Mouse (Mus musculus) stomach, embryonic 14.5 days (tissue): ENCODE results near the gene Macf1. TPM values are rescaled to one million over a fixed set of nuclear protein-coding genes. Genes with fewer than 3 reads are reported as not detected.

Source experiments
- ATAC-seq: fragments of 200-750 bp; cut with Nextera tagmentation; 2 replicates; pipeline ENCODE4 v1.8.0; 2017; ENCODE audit warnings: low read depth, moderate TSS enrichment; ENCODE audit not compliant: insufficient number of reproducible peaks, insufficient read depth, low FRiP score
- H3K27ac ChIP-seq: fragments of 300-500 bp; sonication (generic); 2 replicates; pipeline ENCODE4 v1.5.1; 2014; ENCODE audit warnings: mild to moderate bottlenecking, low read length, moderate library complexity, mixed read lengths
- H3K27me3 ChIP-seq: fragments of 300-500 bp; sonication (generic); 2 replicates; pipeline ENCODE4 v1.6.1; 2014; ENCODE audit warnings: low read length, control low read depth, mixed read lengths; ENCODE audit not compliant: control insufficient read depth, insufficient read depth
- H3K36me3 ChIP-seq: fragments of 300-500 bp; sonication (generic); 2 replicates; pipeline ENCODE4 v1.6.1; 2014; ENCODE audit warnings: mild to moderate bottlenecking, control low read depth, low read length, moderate library complexity, mixed read lengths; ENCODE audit not compliant: control insufficient read depth, insufficient read depth
- H3K4me1 ChIP-seq: fragments of 300-500 bp; sonication (generic); 2 replicates; pipeline ENCODE4 v1.6.1; 2014; ENCODE audit warnings: low read length, control low read depth, mixed read lengths; ENCODE audit not compliant: control insufficient read depth, insufficient read depth
- H3K4me2 ChIP-seq: fragments of 300-500 bp; sonication (generic); replicated peaks from 2 replicates; pipeline ENCODE4 v1.6.1; 2014; ENCODE audit warnings: low read depth, low read length, control low read depth
- H3K4me3 ChIP-seq: fragments of 300-500 bp; sonication (generic); 2 replicates; pipeline ENCODE4 v1.5.1; 2014; ENCODE audit warnings: low read depth, low read length, control low read depth
- H3K9ac ChIP-seq: fragments of 300-500 bp; sonication (generic); replicated peaks from 2 replicates; pipeline ENCODE4 v1.6.1; 2014; ENCODE audit warnings: low read depth, mild to moderate bottlenecking, control low read depth, low read length, moderate library complexity, mixed read lengths
- H3K9me3 ChIP-seq: fragments of 300-500 bp; sonication (generic); 2 replicates; pipeline ENCODE4 v1.6.1; 2016; ENCODE audit warnings: low read depth, low read length, control low read depth; ENCODE audit not compliant: control insufficient read depth
- WGBS: fragments of 180-500 bp; shearing (Covaris S2); extraction: QIAGEN DNeasy Blood & Tissue Kit; methylation state at CpG from one replicate; pipeline ENCODE4 v1.1.7; 2014; 5-methylcytosine and 5-hydroxymethylcytosine counted together
- polyA plus RNA-seq: library from polyadenylated mRNA; unstranded; fragments of >200 nt; fragmentation: Nextera tagmentation; extraction: Ambion mirVana; gene quantifications from 2 replicates; pipeline ENCODE4 v1.2.1, GENCODE M21; 2014

Macf1 gene
- polyA plus RNA-seq, 1 experiment from 2014 or later, result 86.9 TPM

DNA sequence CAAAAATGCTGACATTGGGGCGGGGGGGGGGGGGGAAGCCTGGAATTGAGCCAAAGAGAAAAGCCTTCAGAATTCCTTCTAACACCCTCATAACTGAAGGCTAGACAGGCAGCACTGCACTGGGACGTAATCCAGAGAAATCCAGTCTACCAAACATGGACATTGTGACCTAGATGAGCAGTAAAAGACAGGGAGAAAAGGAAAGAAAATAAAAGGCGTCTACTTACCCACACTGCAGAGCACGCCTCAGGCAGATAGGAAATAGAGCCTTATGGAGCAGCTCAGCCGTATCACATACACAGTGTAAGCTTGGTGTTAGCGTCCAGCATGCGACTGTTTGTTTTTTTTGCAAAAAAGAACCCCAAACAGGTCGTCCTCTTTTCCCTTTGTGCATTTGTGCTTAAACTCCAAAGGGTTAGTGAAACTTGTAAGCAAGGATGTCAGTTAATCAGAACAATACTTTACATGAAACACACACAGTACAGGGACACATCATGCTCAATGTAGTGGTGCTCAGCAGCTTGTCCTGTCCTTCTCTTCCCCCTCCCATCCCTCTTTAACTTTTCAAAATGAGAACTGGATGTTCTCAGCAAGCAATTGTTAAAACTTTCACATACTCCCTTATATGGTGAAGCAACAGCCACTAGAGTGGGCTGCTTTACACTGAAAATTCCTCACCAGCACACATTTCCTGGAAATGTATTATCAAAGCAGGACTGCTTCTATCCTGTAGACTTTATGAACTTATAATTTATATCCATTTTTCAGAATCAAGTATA lies 205.3 kb downstream of the Macf1 start:
- no peaks in the 10 kb centered on the region for H3K9me3 ChIP-seq
- no peak overlapping the region for H3K4me3 ChIP-seq
- no peak overlapping the region for H3K9ac ChIP-seq
- ATAC-seq, result peak; percentile 67; the same call in 1 of the 2 replicates
- peak overlapping the region; percentile 45 for H3K27ac ChIP-seq
- no peak overlapping the region for H3K4me2 ChIP-seq
- H3K27me3 ChIP-seq, result no peaks in the 10 kb centered on the region
- H3K36me3 ChIP-seq, result peaks cover 53% of the 10 kb centered on the region
- H3K4me1 ChIP-seq, result no peaks in the 10 kb centered on the region
- 53% methylated on average over 8 of the region's 8 CpGs for WGBS

DNA sequence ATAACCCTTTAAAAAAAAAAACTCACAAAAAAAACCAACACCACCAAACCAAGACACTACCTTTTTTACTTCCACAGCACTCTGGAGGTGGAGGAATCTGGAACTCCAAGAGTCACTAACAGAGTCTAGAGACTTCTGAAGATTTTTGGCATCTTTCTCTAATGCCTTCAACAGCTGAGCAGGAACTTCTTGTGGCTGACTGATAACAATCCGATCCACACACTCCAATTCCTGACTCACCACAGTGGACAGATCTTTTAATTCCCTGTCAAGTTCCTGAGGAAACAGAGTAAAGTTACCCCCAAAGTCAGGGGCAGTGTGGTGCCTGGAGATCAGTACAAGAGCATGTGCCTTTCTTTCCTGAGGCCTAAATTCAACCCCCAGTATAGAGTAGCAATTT lies 218.4 kb downstream of the Macf1 start:
- H3K9ac ChIP-seq, result no peak overlapping the region
- H3K4me3 ChIP-seq, result no peak overlapping the region
- H3K4me2 ChIP-seq, result no peak overlapping the region
- H3K27ac ChIP-seq, result no peak overlapping the region
- no peaks in the 10 kb centered on the region for H3K4me1 ChIP-seq
- H3K27me3 ChIP-seq, result no peaks in the 10 kb centered on the region
- WGBS, result 92% methylated on average over 1 of the region's 1 CpGs
- peaks cover 26% of the 10 kb centered on the region for H3K36me3 ChIP-seq
- H3K9me3 ChIP-seq, result no peaks in the 10 kb centered on the region
- ATAC-seq, result no peak

GRCm38 (mm10) chr4:123460595-123461272 lies 223.4 kb downstream of the Macf1 start:
- WGBS, result 77% methylated on average over 8 of the region's 8 CpGs
- Histone ChIP-seq H3K9ac (no peak overlapping the region), H3K36me3 (peaks cover 53% of the 10 kb centered on the region), H3K27ac (no peak overlapping the region), H3K4me3 (no peak overlapping the region), H3K4me1 (no peaks in the 10 kb centered on the region), H3K9me3 (no peaks in the 10 kb centered on the region), H3K4me2 (no peak overlapping the region), H3K27me3 (no peaks in the 10 kb centered on the region)
- no peak for ATAC-seq

DNA sequence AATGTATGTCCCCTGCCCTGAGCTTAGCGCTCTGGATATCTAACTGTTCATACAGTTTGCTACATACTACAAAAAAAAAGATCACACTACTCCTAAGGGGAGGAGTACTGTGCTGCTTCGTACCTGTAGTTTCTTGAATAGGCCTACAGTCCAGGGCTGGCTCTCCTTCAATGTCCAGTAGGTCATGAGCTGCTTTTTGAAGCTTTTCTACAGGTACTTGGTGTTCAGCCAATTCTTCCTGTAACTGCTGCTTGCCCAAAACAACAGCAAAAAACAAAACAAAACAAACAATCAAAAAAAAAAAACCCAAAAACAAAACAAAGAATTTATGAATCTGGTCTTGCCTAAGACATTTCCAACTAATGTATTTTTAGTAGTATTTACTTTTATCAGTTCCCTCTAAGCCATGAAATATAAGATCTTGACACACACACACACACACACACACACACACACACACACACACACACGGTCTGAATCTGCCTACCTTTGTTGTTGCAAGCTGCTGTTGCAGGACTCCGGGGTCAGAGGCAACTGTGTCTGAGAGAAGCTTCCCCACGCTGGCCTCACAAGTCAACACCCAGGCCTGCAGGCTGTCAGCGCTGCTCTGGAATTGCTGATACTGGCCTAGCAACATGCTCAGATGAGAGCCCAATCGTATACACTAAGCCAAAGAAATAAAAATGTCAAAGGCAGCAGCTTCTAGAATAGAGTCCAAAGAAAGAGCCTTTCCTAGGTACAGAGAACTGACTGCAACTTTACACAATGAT lies 229.1 kb downstream of the Macf1 start:
- H3K27me3 ChIP-seq, result no peaks in the 10 kb centered on the region
- no peak overlapping the region for H3K4me2 ChIP-seq
- no peaks in the 10 kb centered on the region for H3K4me1 ChIP-seq
- no peak for ATAC-seq
- no peak overlapping the region for H3K9ac ChIP-seq
- peaks cover 56% of the 10 kb centered on the region for H3K36me3 ChIP-seq
- no peaks in the 10 kb centered on the region for H3K9me3 ChIP-seq
- no peak overlapping the region for H3K27ac ChIP-seq
- WGBS, result 70% methylated on average over 7 of the region's 7 CpGs
- no peak overlapping the region for H3K4me3 ChIP-seq

DNA sequence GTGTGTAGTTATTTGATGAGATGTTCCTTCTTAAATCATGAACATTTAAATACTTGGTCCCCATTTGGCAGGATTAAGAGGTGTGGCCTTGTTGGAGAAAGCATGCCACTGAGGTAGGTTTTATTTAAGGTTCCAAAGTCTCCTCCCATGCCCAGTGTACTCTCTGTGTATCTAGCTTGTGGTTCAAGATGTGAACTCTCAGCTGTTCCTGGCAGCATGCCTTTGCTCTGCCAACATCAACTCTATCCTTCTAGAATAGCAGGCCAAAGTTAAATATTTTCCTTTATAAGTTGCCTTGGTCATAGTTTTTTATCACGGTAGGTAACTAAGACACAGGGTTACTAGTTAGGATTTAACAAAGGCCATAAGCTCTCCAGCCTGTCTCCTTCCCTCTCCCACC lies 230.4 kb downstream of the Macf1 start:
- Histone ChIP-seq H3K4me3 (no peak overlapping the region), H3K4me1 (no peaks in the 10 kb centered on the region), H3K27ac (no peak overlapping the region), H3K4me2 (no peak overlapping the region), H3K9ac (no peak overlapping the region), H3K9me3 (no peaks in the 10 kb centered on the region), H3K36me3 (peaks cover 56% of the 10 kb centered on the region), H3K27me3 (no peaks in the 10 kb centered on the region)
- WGBS, result 82% methylated on average over 1 of the region's 1 CpGs
- no peak for ATAC-seq

DNA sequence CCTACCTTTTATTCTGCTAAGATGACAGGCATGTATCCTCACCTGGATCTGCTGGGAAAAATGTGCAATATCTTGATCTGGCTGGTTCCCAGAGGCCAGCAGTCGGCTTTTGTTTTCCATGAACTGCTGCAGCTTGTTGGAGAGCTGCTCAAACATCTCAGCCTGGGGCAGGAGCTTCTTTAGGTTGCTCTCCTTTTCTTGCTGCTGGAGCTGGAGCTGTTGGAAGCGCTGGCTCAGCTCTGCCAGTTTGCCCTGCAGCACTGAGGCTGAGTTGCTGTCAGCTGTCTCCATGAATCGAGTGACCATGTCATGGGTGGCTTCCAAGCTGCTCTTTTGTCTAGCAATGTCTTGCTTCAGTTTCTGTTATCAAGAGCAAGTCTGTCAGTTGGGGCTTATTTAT lies 232.2 kb downstream of the Macf1 start:
- Histone ChIP-seq H3K36me3 (peaks cover 60% of the 10 kb centered on the region), H3K27ac (no peak overlapping the region)

DNA sequence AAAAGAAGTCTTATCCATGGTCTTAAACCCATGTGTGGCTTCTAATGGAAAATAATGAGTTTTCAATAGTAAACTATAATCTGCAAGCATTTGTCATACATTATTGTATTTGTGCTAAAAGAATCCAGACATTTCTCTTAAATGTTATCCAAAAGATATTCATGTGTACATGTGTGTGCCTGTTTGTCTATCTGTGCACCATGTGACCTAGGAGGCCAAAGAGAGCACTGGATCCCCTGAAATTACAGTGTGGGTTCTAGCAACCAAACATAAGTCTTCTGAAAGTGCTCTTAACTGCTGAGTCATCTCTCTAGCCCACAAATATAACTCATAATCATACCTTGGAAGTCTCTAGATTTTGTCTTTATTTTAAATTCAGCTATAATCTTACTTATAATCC lies 234.9 kb downstream of the Macf1 start:
- Histone ChIP-seq H3K27me3 (no peaks in the 10 kb centered on the region), H3K27ac (no peak overlapping the region), H3K4me3 (no peak overlapping the region), H3K9ac (no peak overlapping the region), H3K4me1 (no peaks in the 10 kb centered on the region), H3K4me2 (no peak overlapping the region), H3K9me3 (no peaks in the 10 kb centered on the region), H3K36me3 (peaks cover 50% of the 10 kb centered on the region)
- no peak for ATAC-seq

More for the DNA sequence above, 232.2 kb downstream of the Macf1 start:
- no peak for ATAC-seq
- WGBS, result 88% methylated on average over 3 of the region's 3 CpGs
- no peaks in the 10 kb centered on the region for H3K27me3 ChIP-seq
- H3K9ac ChIP-seq, result no peak overlapping the region
- H3K9me3 ChIP-seq, result no peaks in the 10 kb centered on the region
- no peaks in the 10 kb centered on the region for H3K4me1 ChIP-seq
- no peak overlapping the region for H3K4me2 ChIP-seq
- no peak overlapping the region for H3K4me3 ChIP-seq

DNA sequence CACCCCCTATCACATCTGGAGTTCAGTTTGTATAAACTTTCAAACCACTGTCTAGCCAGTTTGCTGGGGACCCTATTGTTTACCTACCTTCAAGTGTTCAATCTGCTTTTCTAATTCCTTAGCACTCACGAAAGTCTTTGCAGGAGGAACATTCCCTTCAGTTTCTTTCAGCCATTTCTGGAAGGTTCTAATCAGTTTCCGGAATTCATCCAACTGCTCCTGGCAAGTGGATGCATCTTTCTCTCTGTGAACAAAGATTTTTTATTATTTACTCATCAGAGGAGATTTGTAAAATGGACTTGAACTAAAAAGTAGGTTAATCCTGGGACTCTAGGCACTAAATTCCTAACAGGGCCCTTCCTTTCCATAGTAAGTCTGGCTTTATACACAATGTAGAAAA lies 236.1 kb downstream of the Macf1 start:
- no peaks in the 10 kb centered on the region for H3K4me1 ChIP-seq
- no peaks in the 10 kb centered on the region for H3K9me3 ChIP-seq
- H3K36me3 ChIP-seq, result peaks cover 50% of the 10 kb centered on the region
- no peak overlapping the region for H3K4me2 ChIP-seq
- no peak for ATAC-seq
- H3K27me3 ChIP-seq, result no peaks in the 10 kb centered on the region
- no peak overlapping the region for H3K4me3 ChIP-seq
- H3K9ac ChIP-seq, result no peak overlapping the region
- no peak overlapping the region for H3K27ac ChIP-seq
- 85% methylated on average over 2 of the region's 2 CpGs for WGBS
